Mouse (Mus musculus) CH12.LX (cell line): ENCODE data around the gene Sstr4. TPM values are rescaled to one million over a fixed set of nuclear protein-coding genes. Genes with fewer than 3 reads are reported as not detected.

Experiments used
- DNase-seq: peaks from one replicate; pipeline ENCODE4 v3.0.0-alpha.2; 2013; ENCODE audit errors: extremely low read depth
- H3K27ac ChIP-seq: 2 replicates; pipeline ENCODE4 v1.5.1; 2012; ENCODE audit warnings: low read depth, mild to moderate bottlenecking, control low read depth, moderate library complexity; ENCODE audit not compliant: insufficient read depth
- H3K27me3 ChIP-seq: replicated peaks from 2 replicates; pipeline ENCODE3; 2012; ENCODE audit warnings: inconsistent platforms
- H3K36me3 ChIP-seq, 2 experiments: replicated peaks in 1 of 2; 2 replicates each; pipeline versions ENCODE3 to v1.6.1; 2012; ENCODE audit warnings: inconsistent platforms in 1 of 2, low read length in 1 of 2, mild to moderate bottlenecking in 1 of 2, mixed read lengths in 1 of 2, moderate library complexity in 1 of 2; ENCODE audit not compliant: control insufficient read depth in 1 of 2, insufficient read depth in 1 of 2
- H3K4me1 ChIP-seq, 2 experiments: 2 replicates each; pipeline ENCODE4 v1.6.1; 2012; ENCODE audit warnings: inconsistent platforms in 1 of 2, moderate library complexity in 1 of 2; ENCODE audit not compliant: insufficient read depth in 2 of 2, control insufficient read depth in 1 of 2
- H3K4me2 ChIP-seq: 2 replicates; pipeline ENCODE4 v1.6.1; 2012; ENCODE audit warnings: low read depth, mild to moderate bottlenecking, control low read depth; ENCODE audit not compliant: poor library complexity, insufficient read depth, severe bottlenecking
- H3K4me3 ChIP-seq, 3 experiments: fragments of 150-350 bp in 1 of 3; sonication (generic) in 1 of 3; replicated peaks in 1 of 3; 2 replicates each; pipeline versions ENCODE3 to v1.5.1; 2011 to 2012; ENCODE audit warnings: low read depth in 2 of 3, low read length in 2 of 3, mild to moderate bottlenecking in 2 of 3, moderate library complexity in 2 of 3, control low read depth in 1 of 3, improper control_type of control experiment in 1 of 3, inconsistent platforms in 1 of 3, mixed read lengths in 1 of 3; ENCODE audit not compliant: poor library complexity in 1 of 3
- H3K79me2 ChIP-seq: replicated peaks from 2 replicates; pipeline ENCODE4 v1.6.1; 2012; ENCODE audit warnings: mild to moderate bottlenecking, moderate library complexity; ENCODE audit not compliant: control insufficient read depth, poor library complexity, insufficient read depth, severe bottlenecking; ENCODE audit errors: extremely low read depth
- H3K9ac ChIP-seq: 2 replicates; pipeline ENCODE4 v1.6.1; 2012; ENCODE audit warnings: low read depth, mild to moderate bottlenecking, control low read depth, moderate library complexity; ENCODE audit not compliant: insufficient read depth
- H3K9me3 ChIP-seq: replicated peaks from 2 replicates; pipeline ENCODE3; 2012; ENCODE audit warnings: low read length, inconsistent platforms, mixed read lengths
- BHLHE40 ChIP-seq: IDR thresholded peaks from 2 replicates; pipeline ENCODE4 v1.6.1; 2011; ENCODE audit warnings: mild to moderate bottlenecking, low read depth, low read length, improper control_type of control experiment
- E2F4 ChIP-seq: IDR thresholded peaks from 2 replicates; pipeline ENCODE4 v1.6.1; 2011; ENCODE audit warnings: low read depth, low read length, improper control_type of control experiment; ENCODE audit not compliant: insufficient replicate concordance
- ETS1 ChIP-seq: conservative IDR thresholded peaks from 2 replicates; pipeline ENCODE4 v1.6.1; 2012; ENCODE audit warnings: low read depth, mild to moderate bottlenecking, inconsistent platforms, low read length, improper control_type of control experiment, moderate library complexity
- HCFC1 ChIP-seq: IDR thresholded peaks from 2 replicates; pipeline ENCODE4 v1.6.1; 2012; ENCODE audit warnings: low read depth, mild to moderate bottlenecking, inconsistent platforms, low read length, improper control_type of control experiment
- JUN ChIP-seq: IDR thresholded peaks from 2 replicates; pipeline ENCODE4 v1.6.1; 2011; ENCODE audit warnings: low read depth, mild to moderate bottlenecking, low read length, improper control_type of control experiment, moderate library complexity; ENCODE audit not compliant: insufficient read depth
- JUND ChIP-seq: conservative IDR thresholded peaks from 2 replicates; pipeline ENCODE4 v1.6.1; 2011; ENCODE audit warnings: low read depth, low read length, improper control_type of control experiment
- MEF2A ChIP-seq: IDR thresholded peaks from 2 replicates; pipeline ENCODE4 v1.6.1; 2014; ENCODE audit warnings: low read depth, mild to moderate bottlenecking, inconsistent platforms, low read length, improper control_type of control experiment, borderline replicate concordance
- PAX5 ChIP-seq: IDR thresholded peaks from 2 replicates; pipeline ENCODE4 v1.6.1; 2012; ENCODE audit warnings: low read length, inconsistent platforms, mixed read lengths
- RAD21 ChIP-seq: IDR thresholded peaks from 2 replicates; pipeline ENCODE4 v1.6.1; 2011; ENCODE audit warnings: low read depth, mild to moderate bottlenecking, low read length, improper control_type of control experiment, moderate library complexity
- RCOR1 ChIP-seq: conservative IDR thresholded peaks from 2 replicates; pipeline ENCODE4 v1.6.1; 2012; ENCODE audit warnings: low read depth, mild to moderate bottlenecking, inconsistent platforms, low read length, improper control_type of control experiment
- TCF12 ChIP-seq: IDR thresholded peaks from 2 replicates; pipeline ENCODE4 v1.6.1; 2014; ENCODE audit warnings: low read depth, mild to moderate bottlenecking, inconsistent platforms, low read length, improper control_type of control experiment
- UBTF ChIP-seq: IDR thresholded peaks from 2 replicates; pipeline ENCODE4 v1.6.1; 2012; ENCODE audit warnings: low read depth, mild to moderate bottlenecking, inconsistent platforms, low read length, improper control_type of control experiment, moderate library complexity
- USF1 ChIP-seq: IDR thresholded peaks from 2 replicates; pipeline ENCODE4 v1.6.1; 2014; ENCODE audit warnings: low read depth, mild to moderate bottlenecking, inconsistent platforms, low read length, improper control_type of control experiment
- dilution Hi-C: fragments of 300-500 bp; cut with MboI; formaldehyde crosslinking; loops from 2 replicates; pipeline ENCODE4 v1.14.3; 2020; ENCODE audit warnings: low sequenced_read_pairs; ENCODE audit not compliant: extremely low pct_unique_long_range_greater_than_20kb, extremely low pct_ligation_motif_present
- in situ Hi-C: fragments of 300-500 bp; cut with MboI; formaldehyde crosslinking; loops from 3 replicates; pipeline ENCODE4 v1.14.3; 2019; ENCODE audit warnings: low sequenced_read_pairs, low pct_ligation_motif_present, low pct_unique_long_range_greater_than_20kb, mixed read lengths
- polyA plus RNA-seq: library from polyadenylated mRNA; unstranded; fragments of >175 nt; gene quantifications from 2 replicates; pipeline ENCODE4 v1.2.1, GENCODE M21; 2012; ENCODE audit warnings: low read depth; ENCODE audit not compliant: insufficient read length
- total RNA-seq, 2 experiments: library from RNA; depleted of rRNA; stranded (reverse); fragments of 300-350 nt in 1 of 2; fragments of >200 nt in 1 of 2; gene quantifications; 2 replicates each; pipeline ENCODE4 v1.2.3; 2012 to 2014

The Sstr4 gene
- total and polyA plus RNA-seq, 3 experiments: not detected

- in situ Hi-C loops: no loop called here
- no peaks in the 10 kb centered on the region for H3K79me2 ChIP-seq
- H3K36me3 ChIP-seq: no peaks in the 10 kb centered on the region
- no peak overlapping the region for H3K4me2 ChIP-seq
- no peak for TF ChIP-seq E2F4
- no peak for TF ChIP-seq RCOR1
- TF ChIP-seq, all 38 proteins: peak for 0
- Histone ChIP-seq H3K9me3 (no peaks in the 10 kb centered on the region), H3K9ac (no peak overlapping the region), H3K4me3 (no peak overlapping the region), H3K27ac (no peak overlapping the region), H3K27me3 (no peaks in the 10 kb centered on the region), H3K4me1 (peaks cover 0 to 49% of the 10 kb centered on the region in 2 experiments; a peak in 2 of 4 replicates)
- DNase-seq: no peak
- dilution Hi-C loops: no loop called here
These were observed 26.0 kb downstream of the Sstr4 start for GRCm38 (mm10) chr2:148421112-148421511.

GRCm38 (mm10) chr2:148421706-148422105 is 26.6 kb downstream of the Sstr4 start:
- no peak overlapping the region for H3K4me2 ChIP-seq
- no peak for DNase-seq
- in situ Hi-C loops: no loop called here

GRCm38 (mm10) chr2:148425709-148426382 is 30.7 kb downstream of the Sstr4 start:
- peaks cover 3 to 63% of the 10 kb centered on the region in 2 experiments; a peak in 3 of 4 replicates for H3K4me1 ChIP-seq
- H3K9ac ChIP-seq: no peak overlapping the region
- DNase-seq: peak; percentile 58
- no peak overlapping the region for H3K27ac ChIP-seq
- H3K36me3 ChIP-seq: no peaks in the 10 kb centered on the region
- H3K79me2 ChIP-seq: no peaks in the 10 kb centered on the region
- no peak overlapping the region for H3K4me2 ChIP-seq
- H3K4me3 ChIP-seq: no peak overlapping the region
- in situ Hi-C loops: no loop called here
- H3K9me3 ChIP-seq: no peaks in the 10 kb centered on the region
- dilution Hi-C loops: no loop called here
- no peaks in the 10 kb centered on the region for H3K27me3 ChIP-seq
- TF ChIP-seq HCFC1 (no peak), UBTF (no peak), MEF2A (peak; percentile 74), USF1 (peak; percentile 31; the same call in 1 of the 2 replicates), BHLHE40 (peak; percentile 55), JUND (no peak)
- TF ChIP-seq, all 38 proteins: peak for 3

More at GRCm38 (mm10) chr2:148421706-148422105, 26.6 kb downstream of the Sstr4 start:
- no peak overlapping the region for H3K27ac ChIP-seq
- no peak overlapping the region for H3K9ac ChIP-seq
- no peaks in the 10 kb centered on the region for H3K36me3 ChIP-seq
- no peaks in the 10 kb centered on the region for H3K9me3 ChIP-seq
- dilution Hi-C loops: no loop called here
- TF ChIP-seq RCOR1: no peak
- no peak for TF ChIP-seq PAX5
- TF ChIP-seq MEF2A: peak; percentile 73; the same call in 1 of the 2 replicates
- peak; percentile 54 for TF ChIP-seq ETS1
- no peak for TF ChIP-seq RAD21
- no peak for TF ChIP-seq JUN
- TF ChIP-seq TCF12: peak; percentile 45; the same call in 1 of the 2 replicates
- H3K4me1 ChIP-seq: peaks cover 0 to 55% of the 10 kb centered on the region in 2 experiments; a peak in 2 of 4 replicates
- no peaks in the 10 kb centered on the region for H3K27me3 ChIP-seq
- no peaks in the 10 kb centered on the region for H3K79me2 ChIP-seq
- no peak overlapping the region for H3K4me3 ChIP-seq
